Mouse (Mus musculus): Measurements from ENCODE around the gene Ptprc.

GRCm38 (mm10) chr1:138210387-138211024 lies 35.0 kb upstream of the Ptprc start:
- TF ChIP-seq POLR2A (IDR thresholded peaks at IDR 0.05; ENCODE audit: insufficient read depth, low read depth, low read length) (no peak), CTCF (IDR thresholded peaks at IDR 0.05) (no peak), EP300 (IDR thresholded peaks at IDR 0.05; ENCODE audit: insufficient read depth, low read depth, low read length) (no peak)

All from heart, adult 2 months (tissue).